Mouse (Mus musculus) liver, postnatal 0 days (tissue): ENCODE data around the gene Tmem212.

Experiments
- CTCF ChIP-seq: sonication (generic); IDR thresholded peaks from 2 replicates; pipeline ENCODE4 v1.5.1; 2016; ENCODE audit warnings: antibody characterized with exemption, low read depth
- EP300 ChIP-seq: IDR thresholded peaks from 2 replicates; pipeline ENCODE4 v1.6.1; 2016; ENCODE audit warnings: antibody characterized with exemption, low read depth, mild to moderate bottlenecking

DNA sequence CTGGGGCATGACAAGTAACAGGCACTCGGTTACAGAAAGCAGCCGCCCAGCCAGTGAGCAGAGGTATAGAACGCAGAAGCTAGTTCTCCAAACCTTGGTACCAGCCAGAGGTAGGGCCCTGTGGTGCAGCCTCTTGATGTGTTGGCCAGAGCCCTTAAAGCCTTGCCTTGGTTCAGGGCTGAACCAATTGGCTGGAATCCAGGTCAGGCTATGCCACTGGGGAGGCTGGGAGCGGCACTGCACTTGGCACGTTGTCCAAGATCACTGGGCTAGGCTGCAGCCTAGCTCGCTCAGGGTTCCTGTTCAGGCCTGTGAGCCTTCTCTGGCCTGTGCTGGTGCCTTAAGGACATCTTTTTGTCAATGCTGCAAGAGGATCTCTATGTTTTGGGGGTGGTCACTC lies 34.6 kb downstream of the Tmem212 start:
- TF ChIP-seq CTCF (no peak), EP300 (no peak)
